12 mouse cellular contexts compared by ENCODE assay signal in the genomic region with DNA sequence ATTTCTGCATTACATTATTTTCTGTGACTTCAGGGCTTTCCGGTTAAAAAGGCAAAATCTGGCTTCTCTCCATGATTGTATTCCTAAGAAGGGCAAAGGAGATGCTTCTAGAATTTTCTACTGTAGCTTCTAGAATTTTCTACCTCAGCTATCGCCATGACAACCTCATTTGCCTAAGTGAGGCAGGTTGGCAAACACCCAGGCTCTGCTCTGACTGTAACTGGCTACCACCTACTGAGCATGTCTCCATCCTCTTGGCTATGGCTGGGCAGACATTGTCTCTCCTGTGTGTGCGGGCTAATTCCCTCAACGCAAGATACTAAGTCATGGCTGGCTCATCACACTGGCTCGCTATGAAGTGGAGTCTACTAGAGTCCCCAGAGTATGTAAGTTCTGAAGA. TPM values are rescaled to one million over a fixed set of nuclear protein-coding genes. Genes with fewer than 3 reads are reported as not detected.
DNase-seq lines count a peak whose midpoint lies in the region; ATAC-seq and TF ChIP-seq lines count a peak whose summit lies in the region.
"Had no signal": no experiment of that assay in that cellular context is flagged by ENCODE, and none has a peak within 500 bp of the region (broad histone marks: within the 10 kb centered on the region; RNA-seq: fewer than 3 reads in every experiment).

No protein-coding gene starts in this region.

- H3K4me2 ChIP-seq in embryonic facial prominence, embryonic 14.5 days (ENCODE audit: low read depth, low read length): no peak overlapping the region
- no peak overlapping the region for H3K4me2 ChIP-seq in CH12.LX (ENCODE audit: insufficient read depth, low read depth, poor library complexity, severe bottlenecking)
- H3K4me2 ChIP-seq: heart, embryonic 13.5 days; liver, embryonic 12.5 days had no signal

- TF ChIP-seq CTCF in CH12.LX (conservative IDR thresholded peaks at IDR 0.05 in 1 of 2, IDR thresholded peaks at IDR 0.05 in 1 of 2; ENCODE audit: low read depth in 2 of 2, low read length in 2 of 2): no peak
- no peak for TF ChIP-seq CTCF in left cerebral cortex, adult 2 months (IDR thresholded peaks at IDR 0.05)

- no peak for TF ChIP-seq EP300 in CH12.LX (IDR thresholded peaks at IDR 0.05; ENCODE audit: low read length)

- no peak for TF ChIP-seq POLR2A in CH12.LX (IDR thresholded peaks at IDR 0.05; ENCODE audit: low read depth, low read length)

- TF ChIP-seq RAD21 in CH12.LX (IDR thresholded peaks at IDR 0.05; ENCODE audit: low read depth, low read length): no peak

- dilution Hi-C loops in CH12.LX (cut with MboI; ENCODE audit: extremely low pct_ligation_motif_present, extremely low pct_unique_long_range_greater_than_20kb, low sequenced_read_pairs): no loop called here

- 0 out of 2 replicates have a peak, but pooled peaks cover 3% of the 10 kb centered on the region for H3K4me1 ChIP-seq in embryonic facial prominence, embryonic 14.5 days (ENCODE audit: control insufficient read depth, insufficient read depth, low read length)
- H3K4me1 ChIP-seq in embryonic facial prominence, embryonic 10.5 days: no peaks in the 10 kb centered on the region
- peaks cover 0 to 5% of the 10 kb centered on the region in 2 experiments; a peak in 2 of 4 replicates for H3K4me1 ChIP-seq in CH12.LX (ENCODE audit: control insufficient read depth in 1 of 2, insufficient read depth in 2 of 2)

- H3K9ac ChIP-seq in embryonic facial prominence, embryonic 14.5 days (ENCODE audit: low read depth, low read length): no peak overlapping the region
- H3K9ac ChIP-seq in CH12.LX (ENCODE audit: insufficient read depth, low read depth): no peak overlapping the region
- H3K9ac ChIP-seq: heart, embryonic 13.5 days; liver, embryonic 12.5 days had no signal

- in situ Hi-C loops in CH12.LX (cut with MboI; ENCODE audit: low pct_ligation_motif_present, low pct_unique_long_range_greater_than_20kb, low sequenced_read_pairs): no loop called here

- no peak overlapping the region for H3K27ac ChIP-seq in embryonic facial prominence, embryonic 14.5 days (replicated peaks; ENCODE audit: low read depth, low read length)
- H3K27ac ChIP-seq in embryonic facial prominence, embryonic 10.5 days (replicated peaks): no peak overlapping the region
- no peak overlapping the region for H3K27ac ChIP-seq in CH12.LX (ENCODE audit: insufficient read depth, low read depth)
- no peak overlapping the region for H3K27ac ChIP-seq in left cerebral cortex, adult 2 months
- H3K27ac ChIP-seq: heart, embryonic 13.5 days; liver, embryonic 12.5 days had no signal

- DNase-seq in embryonic facial prominence, embryonic 14.5 days (ENCODE audit: low spot score): peak; percentile 27
- no peak for DNase-seq in embryonic facial prominence, embryonic 10.5 days (ENCODE audit: low spot score)
- DNase-seq in CH12.LX (ENCODE audit: extremely low read depth): peak; percentile 16
- DNase-seq in cerebellum, postnatal 36 days: peak; percentile 13 to 16
- DNase-seq in left cerebral cortex, adult 2 months (ENCODE audit: extremely low spot score in 1 of 2, low spot score in 2 of 2): peak; percentile 18 to 40
- DNase-seq in T-cell, adult 2 months (ENCODE audit: low spot score): no peak
- DNase-seq in heart, postnatal 36 days: no peak
- no peak for DNase-seq in ovary, postnatal 36 days (ENCODE audit: low spot score)

- intact Hi-C loops in left cerebral cortex, adult 2 months (cut with DNase I): no loop called here
- intact Hi-C loops in heart, postnatal 36 days (cut with DNase I): no loop called here

- 86% methylated on average over 5 of the region's 5 CpGs for WGBS in embryonic facial prominence, embryonic 14.5 days
- 96% methylated on average over 5 of the region's 5 CpGs for WGBS in embryonic facial prominence, embryonic 10.5 days

- no peaks in the 10 kb centered on the region for H3K36me3 ChIP-seq in embryonic facial prominence, embryonic 14.5 days (ENCODE audit: control insufficient read depth, insufficient read depth, low read length)
- H3K36me3 ChIP-seq in embryonic facial prominence, embryonic 10.5 days (replicated peaks): peaks cover 9% of the 10 kb centered on the region; the same call in 1 of the 2 replicates
- H3K36me3 ChIP-seq in CH12.LX (replicated peaks in 1 of 2; ENCODE audit: control insufficient read depth in 1 of 2, insufficient read depth in 1 of 2, low read length in 1 of 2): peaks cover 8 to 33% of the 10 kb centered on the region in 2 experiments

- no peak for ATAC-seq in embryonic facial prominence, embryonic 14.5 days (ENCODE audit: low read depth)
- ATAC-seq: intestine, embryonic 16.5 days; liver, embryonic 12.5 days had no signal

- no peaks in the 10 kb centered on the region for H3K9me3 ChIP-seq in embryonic facial prominence, embryonic 14.5 days (ENCODE audit: control insufficient read depth, low read length)
- H3K9me3 ChIP-seq in embryonic facial prominence, embryonic 10.5 days: no peaks in the 10 kb centered on the region
- no peaks in the 10 kb centered on the region for H3K9me3 ChIP-seq in CH12.LX (replicated peaks; ENCODE audit: low read length)
- H3K9me3 ChIP-seq: heart, embryonic 13.5 days; liver, embryonic 12.5 days; megakaryocyte, embryonic 14.5 days had no signal

- no peaks in the 10 kb centered on the region for H3K79me2 ChIP-seq in CH12.LX (replicated peaks; ENCODE audit: control insufficient read depth, extremely low read depth, insufficient read depth, poor library complexity, severe bottlenecking)

- H3K4me3 ChIP-seq in embryonic facial prominence, embryonic 14.5 days (ENCODE audit: low read depth, low read length): no peak overlapping the region
- no peak overlapping the region for H3K4me3 ChIP-seq in embryonic facial prominence, embryonic 10.5 days
- H3K4me3 ChIP-seq in CH12.LX (replicated peaks in 1 of 3; ENCODE audit: low read depth in 2 of 3, low read length in 2 of 3, poor library complexity in 1 of 3): no peak overlapping the region
- H3K4me3 ChIP-seq in left cerebral cortex, adult 2 months: no peak overlapping the region
- H3K4me3 ChIP-seq: heart, embryonic 13.5 days; liver, embryonic 12.5 days; megakaryocyte, embryonic 14.5 days had no signal

- H3K27me3 ChIP-seq in embryonic facial prominence, embryonic 14.5 days (replicated peaks; ENCODE audit: control insufficient read depth, insufficient read depth, low read length): no peaks in the 10 kb centered on the region
- H3K27me3 ChIP-seq in embryonic facial prominence, embryonic 10.5 days (replicated peaks; ENCODE audit: low read depth, poor library complexity, severe bottlenecking): no peaks in the 10 kb centered on the region
- H3K27me3 ChIP-seq in CH12.LX (replicated peaks): no peaks in the 10 kb centered on the region
- H3K27me3 ChIP-seq: heart, embryonic 13.5 days; liver, embryonic 12.5 days; megakaryocyte, embryonic 14.5 days had no signal

TF ChIP-seq in CH12.LX, 34 proteins besides CTCF, POLR2A, EP300 and RAD21:
- TF ChIP-seq NELFE (IDR thresholded peaks at IDR 0.05; ENCODE audit: low read depth, low read length): no peak

RNA-seq across cellular contexts. Expression of a gene that starts 30.1 kb away (rescaled TPM):
- 1.6 and 2.4 TPM in 2 replicates for polyA plus RNA-seq in embryonic facial prominence, embryonic 14.5 days (2014; fragmentation: Nextera tagmentation; extraction: Ambion mirVana)
- polyA plus RNA-seq in embryonic facial prominence, embryonic 10.5 days (2016; fragmentation: Nextera tagmentation; extraction: Ambion mirVana): 0.42 and 0.53 TPM in 2 replicates
- total RNA-seq in CH12.LX (2012; rRNA removed) (0.59 and 0.64 TPM in 2 replicates), CH12.LX (2014; rRNA removed) (1.3 and 1.5 TPM in 2 replicates)
- polyA plus RNA-seq in CH12.LX (2012; ENCODE audit: insufficient read length, low read depth): 1.1 and 1.3 TPM in 2 replicates
- 1 to 10 TPM; 1.8 to 2.0 TPM for total RNA-seq in left cerebral cortex, adult 2 months (2021)
- under 1 TPM; 0.36 to 0.38 TPM for total RNA-seq in heart, postnatal 36 days (2021)

Comparison
In these comparisons a context has a peak if more than half of its experiments do, and no peak if none do; other contexts are left out.
1. DNase-seq: peak in embryonic facial prominence, embryonic 14.5 days (single experiment), CH12.LX (single experiment), cerebellum, postnatal 36 days (2 of 2) and left cerebral cortex, adult 2 months (2 of 2); none in embryonic facial prominence, embryonic 10.5 days (single experiment), T-cell, adult 2 months (single experiment), heart, postnatal 36 days (0 of 2) and ovary, postnatal 36 days (single experiment).